ENCODE assay signal across 8 mouse cellular contexts in the genomic region with DNA sequence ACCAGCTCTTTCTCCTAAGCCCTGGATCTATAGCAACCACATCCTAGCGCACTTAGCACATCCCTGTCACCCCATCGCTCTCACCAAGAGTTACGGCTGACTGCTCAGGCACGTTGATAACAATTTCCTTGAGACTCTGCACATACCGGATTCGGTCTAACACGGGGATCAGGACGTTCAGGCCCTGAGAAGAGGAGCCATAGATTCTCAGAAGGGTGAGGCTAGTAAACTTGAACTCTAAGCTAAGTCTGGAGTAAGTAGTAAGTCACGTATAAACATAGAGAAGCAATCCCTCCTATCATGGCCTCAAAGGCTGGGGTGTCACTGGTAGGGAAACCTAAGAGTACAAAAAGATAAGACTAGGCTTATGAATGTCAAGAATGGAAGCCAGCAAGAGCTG. TPM values are rescaled to one million over a fixed set of nuclear protein-coding genes. Genes with fewer than 3 reads are reported as not detected.
DNase-seq lines count a peak whose midpoint lies in the region; ATAC-seq and TF ChIP-seq lines count a peak whose summit lies in the region.

No protein-coding gene starts in this region.

- peak overlapping the region; percentile 83 for H3K4me2 ChIP-seq in heart, embryonic 14.5 days (ENCODE audit: low read length)
- H3K4me2 ChIP-seq in midbrain, embryonic 11.5 days: peak overlapping the region; percentile 80

- no peak for TF ChIP-seq CTCF in bone marrow, adult 2 months (IDR thresholded peaks at IDR 0.05; ENCODE audit: control insufficient read depth, insufficient read depth, low read length)

- 63% methylated on average over 9 of the region's 9 CpGs for WGBS in heart, embryonic 14.5 days
- 76% methylated on average over 9 of the region's 9 CpGs for WGBS in bone marrow, adult 2 months
- 86% methylated on average over 9 of the region's 9 CpGs for WGBS in hindbrain, embryonic 10.5 days
- WGBS in midbrain, embryonic 11.5 days: 80% methylated on average over 9 of the region's 9 CpGs

- H3K4me1 ChIP-seq in heart, embryonic 14.5 days (ENCODE audit: control insufficient read depth in 2 of 2, insufficient read depth in 2 of 2, low read length in 2 of 2): peaks cover 6 to 13% of the 10 kb centered on the region in 2 experiments
- H3K4me1 ChIP-seq in bone marrow, adult 2 months (ENCODE audit: control insufficient read depth, insufficient read depth, low read length): peaks cover 2% of the 10 kb centered on the region; the same call in 1 of the 2 replicates
- H3K4me1 ChIP-seq in hindbrain, embryonic 10.5 days (replicated peaks): peaks cover 35% of the 10 kb centered on the region
- peaks cover 17% of the 10 kb centered on the region for H3K4me1 ChIP-seq in midbrain, embryonic 11.5 days (ENCODE audit: control insufficient read depth, insufficient read depth, low read length)

- H3K4me3 ChIP-seq in heart, embryonic 14.5 days (ENCODE audit: control insufficient read depth in 1 of 2, insufficient read depth in 1 of 2, low read depth in 1 of 2, low read length in 2 of 2): peak overlapping the region; percentile 67 to 69
- peak overlapping the region; percentile 97 for H3K4me3 ChIP-seq in bone marrow, adult 2 months (replicated peaks; ENCODE audit: control insufficient read depth, low read depth, low read length)
- peak overlapping the region; percentile 86 for H3K4me3 ChIP-seq in hindbrain, embryonic 10.5 days
- peak overlapping the region; percentile 63 for H3K4me3 ChIP-seq in midbrain, embryonic 11.5 days (ENCODE audit: low read depth, low read length)

- peak overlapping the region; percentile 89 for H3K9ac ChIP-seq in heart, embryonic 14.5 days (ENCODE audit: low read length)
- H3K9ac ChIP-seq in midbrain, embryonic 11.5 days (ENCODE audit: low read length): peak overlapping the region; percentile 85

- no peak for ATAC-seq in heart, embryonic 14.5 days (ENCODE audit: insufficient number of reproducible peaks, insufficient read depth, low FRiP score, low read depth)
- ATAC-seq in midbrain, embryonic 11.5 days (ENCODE audit: low FRiP score): no peak

- H3K36me3 ChIP-seq in heart, embryonic 14.5 days (ENCODE audit: control insufficient read depth, insufficient read depth, low read length): peaks cover 53% of the 10 kb centered on the region
- peaks cover 73% of the 10 kb centered on the region for H3K36me3 ChIP-seq in hindbrain, embryonic 10.5 days
- peaks cover 14% of the 10 kb centered on the region for H3K36me3 ChIP-seq in midbrain, embryonic 11.5 days (ENCODE audit: control insufficient read depth, insufficient read depth, low read length)

- TF ChIP-seq POLR2A in bone marrow, adult 2 months (IDR thresholded peaks at IDR 0.05; ENCODE audit: borderline replicate concordance, control insufficient read depth, low read depth, low read length): no peak

- no peaks in the 10 kb centered on the region for H3K27me3 ChIP-seq in heart, embryonic 14.5 days (ENCODE audit: control insufficient read depth, insufficient read depth, low read length)
- no peaks in the 10 kb centered on the region for H3K27me3 ChIP-seq in hindbrain, embryonic 10.5 days (ENCODE audit: insufficient read depth, poor library complexity, severe bottlenecking)
- H3K27me3 ChIP-seq in midbrain, embryonic 11.5 days (ENCODE audit: control insufficient read depth, insufficient read depth, low read length): no peaks in the 10 kb centered on the region

- H3K27ac ChIP-seq in heart, embryonic 14.5 days (replicated peaks in 1 of 2; ENCODE audit: control insufficient read depth in 1 of 2, insufficient read depth in 1 of 2, low read depth in 2 of 2, low read length in 2 of 2): peak overlapping the region in 1 of 2 experiments; percentile 86; a peak in 1 of 4 replicates
- no peak overlapping the region; the same call in 1 of the 2 replicates for H3K27ac ChIP-seq in bone marrow, adult 2 months (ENCODE audit: control insufficient read depth, insufficient read depth, low read depth, low read length, poor library complexity)
- peak overlapping the region; percentile 92 for H3K27ac ChIP-seq in hindbrain, embryonic 10.5 days
- H3K27ac ChIP-seq in midbrain, embryonic 11.5 days (ENCODE audit: low read depth, low read length): no peak overlapping the region; the same call in 1 of the 2 replicates

- DNase-seq in heart, postnatal 4 days: no peak
- no peak for DNase-seq in hindbrain, embryonic 10.5 days (ENCODE audit: low spot score)
- no peak for DNase-seq in midbrain, embryonic 11.5 days (ENCODE audit: low spot score, missing footprints)
- no peak for DNase-seq in thymus, postnatal 0 days (ENCODE audit: low spot score)
- DNase-seq in layer of hippocampus, adult 18-20 months (ENCODE audit: low spot score in 2 of 2): no peak
- DNase-seq in thymus, postnatal 25 days: no peak

- H3K9me3 ChIP-seq in heart, embryonic 14.5 days (ENCODE audit: control insufficient read depth, low read length): no peaks in the 10 kb centered on the region
- no peaks in the 10 kb centered on the region for H3K9me3 ChIP-seq in hindbrain, embryonic 10.5 days
- no peaks in the 10 kb centered on the region for H3K9me3 ChIP-seq in midbrain, embryonic 11.5 days (ENCODE audit: control insufficient read depth, low read length)

RNA-seq across cellular contexts. Expression of gene Stoml2, which starts 1.2 kb away (rescaled TPM):
- 201 and 211 TPM in 2 replicates for polyA plus RNA-seq in heart, embryonic 14.5 days (2014; fragmentation: Nextera tagmentation; extraction: Ambion mirVana)
- 100 to 1,000 TPM; 101 to 107 TPM for total RNA-seq in heart, postnatal 4 days (2021)
- polyA plus RNA-seq in bone marrow, adult 2 months (2011; ENCODE audit: insufficient read depth, insufficient read length, low replicate concordance, missing spikeins): 40.9 and 48.4 TPM in 2 replicates
- 404 and 440 TPM in 2 replicates for polyA plus RNA-seq in hindbrain, embryonic 10.5 days (2016; fragmentation: Nextera tagmentation; extraction: Ambion mirVana)
- polyA plus RNA-seq in midbrain, embryonic 11.5 days (2014; fragmentation: Nextera tagmentation; extraction: Ambion mirVana): 365 TPM in 2 replicates
- 207 and 226 TPM in 2 replicates for polyA plus RNA-seq in thymus, postnatal 0 days (2015; fragmentation: Nextera tagmentation; extraction: Ambion mirVana)
- total RNA-seq in layer of hippocampus, adult 18-20 months (2021): 100 to 1,000 TPM; 106 to 107 TPM

RNA-seq across cellular contexts. Expression of gene Pigo, which starts 4.7 kb away (rescaled TPM):
- polyA plus RNA-seq in heart, embryonic 14.5 days (2014; fragmentation: Nextera tagmentation; extraction: Ambion mirVana): 12.0 and 13.0 TPM in 2 replicates
- 10 to 100 TPM; 24.7 to 24.9 TPM for total RNA-seq in heart, postnatal 4 days (2021)
- polyA plus RNA-seq in bone marrow, adult 2 months (2011; ENCODE audit: insufficient read depth, insufficient read length, low replicate concordance, missing spikeins): 14.7 and 23.6 TPM in 2 replicates
- polyA plus RNA-seq in hindbrain, embryonic 10.5 days (2016; fragmentation: Nextera tagmentation; extraction: Ambion mirVana): 20.3 and 23.2 TPM in 2 replicates
- 16.2 and 16.4 TPM in 2 replicates for polyA plus RNA-seq in midbrain, embryonic 11.5 days (2014; fragmentation: Nextera tagmentation; extraction: Ambion mirVana)
- polyA plus RNA-seq in thymus, postnatal 0 days (2015; fragmentation: Nextera tagmentation; extraction: Ambion mirVana): 17.0 and 18.3 TPM in 2 replicates
- total RNA-seq in layer of hippocampus, adult 18-20 months (2021): 10 to 100 TPM; 26.1 to 26.4 TPM

RNA-seq across cellular contexts. Expression of gene Fam214b, which starts 15.7 kb away (rescaled TPM):
- 10.5 and 12.0 TPM in 2 replicates for polyA plus RNA-seq in heart, embryonic 14.5 days (2014; fragmentation: Nextera tagmentation; extraction: Ambion mirVana)
- 10 to 100 TPM; 20.4 to 20.7 TPM for total RNA-seq in heart, postnatal 4 days (2021)
- polyA plus RNA-seq in bone marrow, adult 2 months (2011; ENCODE audit: insufficient read depth, insufficient read length, low replicate concordance, missing spikeins): 46.2 and 77.6 TPM in 2 replicates
- 22.6 and 34.4 TPM in 2 replicates for polyA plus RNA-seq in hindbrain, embryonic 10.5 days (2016; fragmentation: Nextera tagmentation; extraction: Ambion mirVana)
- 23.3 and 24.4 TPM in 2 replicates for polyA plus RNA-seq in midbrain, embryonic 11.5 days (2014; fragmentation: Nextera tagmentation; extraction: Ambion mirVana)
- polyA plus RNA-seq in thymus, postnatal 0 days (2015; fragmentation: Nextera tagmentation; extraction: Ambion mirVana): 2.4 and 3.0 TPM in 2 replicates
- 10 to 100 TPM; 36.4 to 36.6 TPM for total RNA-seq in layer of hippocampus, adult 18-20 months (2021)

RNA-seq across cellular contexts. Expression of gene Fancg, which starts 20.0 kb away (rescaled TPM):
- 10.8 and 11.7 TPM in 2 replicates for polyA plus RNA-seq in heart, embryonic 14.5 days (2014; fragmentation: Nextera tagmentation; extraction: Ambion mirVana)
- 1 to 10 TPM; 7.4 to 8.2 TPM for total RNA-seq in heart, postnatal 4 days (2021)
- 12.8 and 19.0 TPM in 2 replicates for polyA plus RNA-seq in bone marrow, adult 2 months (2011; ENCODE audit: insufficient read depth, insufficient read length, low replicate concordance, missing spikeins)
- polyA plus RNA-seq in hindbrain, embryonic 10.5 days (2016; fragmentation: Nextera tagmentation; extraction: Ambion mirVana): 23.2 and 25.5 TPM in 2 replicates
- 21.4 and 22.0 TPM in 2 replicates for polyA plus RNA-seq in midbrain, embryonic 11.5 days (2014; fragmentation: Nextera tagmentation; extraction: Ambion mirVana)
- 20.1 and 23.9 TPM in 2 replicates for polyA plus RNA-seq in thymus, postnatal 0 days (2015; fragmentation: Nextera tagmentation; extraction: Ambion mirVana)
- total RNA-seq in layer of hippocampus, adult 18-20 months (2021): 10 to 100 TPM in 1 of 2 experiments, 1 to 10 TPM in 1; 9.8 to 13.8 TPM

RNA-seq across cellular contexts. Expression of gene Unc13b, which starts 28.4 kb away (rescaled TPM):
- polyA plus RNA-seq in heart, embryonic 14.5 days (2014; fragmentation: Nextera tagmentation; extraction: Ambion mirVana): 16.4 and 19.1 TPM in 2 replicates
- total RNA-seq in heart, postnatal 4 days (2021): 10 to 100 TPM; 39.9 to 42.1 TPM
- polyA plus RNA-seq in bone marrow, adult 2 months (2011; ENCODE audit: insufficient read depth, insufficient read length, low replicate concordance, missing spikeins): 0.61 and 3.8 TPM in 2 replicates
- 12.8 and 14.8 TPM in 2 replicates for polyA plus RNA-seq in hindbrain, embryonic 10.5 days (2016; fragmentation: Nextera tagmentation; extraction: Ambion mirVana)
- polyA plus RNA-seq in midbrain, embryonic 11.5 days (2014; fragmentation: Nextera tagmentation; extraction: Ambion mirVana): 14.7 and 16.2 TPM in 2 replicates
- 0.15 and 0.29 TPM in 2 replicates for polyA plus RNA-seq in thymus, postnatal 0 days (2015; fragmentation: Nextera tagmentation; extraction: Ambion mirVana)
- 10 to 100 TPM; 33.9 to 34.9 TPM for total RNA-seq in layer of hippocampus, adult 18-20 months (2021)
